Mouse (Mus musculus) cortical plate, adult 2 months (tissue): ENCODE results near the gene Usp51.

Experiments
- CTCF ChIP-seq: fragments of 200-500 bp; IDR thresholded peaks from 2 replicates; pipeline ENCODE4 v1.5.1; 2011; ENCODE audit warnings: mild to moderate bottlenecking, control low read depth, low read length; ENCODE audit not compliant: insufficient read depth; ENCODE audit errors: extremely low read depth
- POLR2A ChIP-seq: fragments of 200-500 bp; IDR thresholded peaks from 2 replicates; pipeline ENCODE4 v1.6.1; 2011; ENCODE audit warnings: mild to moderate bottlenecking, low read length, control low read depth; ENCODE audit not compliant: insufficient read depth; ENCODE audit errors: extremely low read depth

GRCm38 (mm10) chrX:153037087-153037971 is 31.1 kb downstream of the Usp51 start, which contains the start of gene Mageh1:
- TF ChIP-seq CTCF (no peak), POLR2A (peak; percentile 77)
